25 mouse cellular contexts compared by ENCODE assay signal in genomic region chr12:106763552-106763951, GRCm38 (mm10).
DNase-seq lines count a peak whose midpoint lies in the region; ATAC-seq and TF ChIP-seq lines count a peak whose summit lies in the region.
"Had no signal": no experiment of that assay in that cellular context is flagged by ENCODE, and none has a peak within 500 bp of the region (broad histone marks: within the 10 kb centered on the region; RNA-seq: fewer than 3 reads in every experiment).

No protein-coding gene starts in this region.

- H3K79me2 ChIP-seq in CH12.LX (replicated peaks; ENCODE audit: control insufficient read depth, extremely low read depth, insufficient read depth, poor library complexity, severe bottlenecking) (no peaks in the 10 kb centered on the region), MEL (ENCODE audit: control insufficient read depth, insufficient read depth, low read length, poor library complexity) (no peaks in the 10 kb centered on the region)

- dilution Hi-C loops in CH12.LX (cut with MboI; ENCODE audit: extremely low pct_ligation_motif_present, extremely low pct_unique_long_range_greater_than_20kb, low sequenced_read_pairs) = no loop called here

- in situ Hi-C loops in CH12.LX (cut with MboI; ENCODE audit: low pct_ligation_motif_present, low pct_unique_long_range_greater_than_20kb, low sequenced_read_pairs) (no loop called here), ES-E14 (cut with MboI; ENCODE audit: low sequenced_read_pairs in 2 of 2, unreplicated experiment in 2 of 2) (no loop called here)

- H3K4me1 ChIP-seq in megakaryocyte, embryonic 14.5 days = no peaks in the 10 kb centered on the region
- H3K4me1 ChIP-seq in CH12.LX (ENCODE audit: control insufficient read depth in 1 of 2, insufficient read depth in 2 of 2) (no peaks in the 10 kb centered on the region), ES-E14 (ENCODE audit: control insufficient read depth in 2 of 2, insufficient read depth in 2 of 2, low read length in 2 of 2, poor library complexity in 1 of 2) (no peaks in the 10 kb centered on the region), MEL (ENCODE audit: control insufficient read depth in 1 of 2, insufficient read depth in 2 of 2, low read length in 2 of 2) (no peaks in the 10 kb centered on the region)
- H3K4me1 ChIP-seq in liver, embryonic 11.5 days (replicated peaks; ENCODE audit: control insufficient read depth, insufficient read depth, low read length) = no peaks in the 10 kb centered on the region

- 78% methylated on average over 7 of the region's 7 CpGs for WGBS in liver, embryonic 11.5 days

- no peaks in the 10 kb centered on the region for H3K27me3 ChIP-seq in megakaryocyte, embryonic 14.5 days (replicated peaks)
- H3K27me3 ChIP-seq in CH12.LX (replicated peaks) (no peaks in the 10 kb centered on the region), MEL (ENCODE audit: control insufficient read depth in 1 of 2, insufficient read depth in 2 of 2, low read length in 2 of 2) (no peaks in the 10 kb centered on the region)
- H3K27me3 ChIP-seq in liver, embryonic 11.5 days (replicated peaks; ENCODE audit: control insufficient read depth, insufficient read depth, low read length) = no peaks in the 10 kb centered on the region
- H3K27me3 ChIP-seq: Patski had no signal

- no peak overlapping the region for H3K27ac ChIP-seq in CH12.LX (ENCODE audit: insufficient read depth, low read depth)
- no peak overlapping the region for H3K27ac ChIP-seq in ES-E14 (ENCODE audit: insufficient read depth, low read depth, low read length, poor library complexity, severe bottlenecking)
- H3K27ac ChIP-seq in MEL (ENCODE audit: control insufficient read depth, low read depth, low read length) = no peak overlapping the region
- no peak overlapping the region for H3K27ac ChIP-seq in liver, embryonic 11.5 days (ENCODE audit: low read depth, low read length)

- no peak for ATAC-seq in megakaryocyte, adult 5-6 weeks (ENCODE audit: poor library complexity, severe bottlenecking)
- no peak for ATAC-seq in liver, embryonic 11.5 days (replicated peaks; ENCODE audit: low FRiP score)
- no peak for ATAC-seq in cerebellum, adult (ENCODE audit: insufficient number of reproducible peaks, low FRiP score, low TSS enrichment)
- ATAC-seq: activated CD4-positive, CD25-positive, alpha-beta regulatory T cell, adult 4 months; CD4-positive, CD25-positive, alpha-beta regulatory T cell, adult 4 months; Patski had no signal

- DNase-seq in CH12.LX (ENCODE audit: extremely low read depth) (no peak), ES-E14 (ENCODE audit: low read depth, low spot score) (no peak), MEL (ENCODE audit: low read depth, low spot score) (no peak)
- no peak for DNase-seq in liver, embryonic 11.5 days (ENCODE audit: low spot score)
- no peak for DNase-seq in testis, postnatal 14 days (ENCODE audit: low spot score)
- DNase-seq: adrenal gland, adult 2 months; adrenal gland, adult 8-10 months; adrenal gland, postnatal 10 days; adrenal gland, postnatal 14 days; adrenal gland, postnatal 25 days; adrenal gland, postnatal 36 days; B cell, adult 2 months; cerebellum, adult 11 months; cerebellum, adult 11-12 months; cerebellum, adult 18-20 months; cerebellum, adult 2 months; cerebellum, adult 8-10 months; cerebellum, adult 9-10 months had no signal

- TF ChIP-seq RAD21 in CH12.LX (IDR thresholded peaks at IDR 0.05; ENCODE audit: low read depth, low read length) (no peak), MEL (IDR thresholded peaks at IDR 0.05; ENCODE audit: low read depth, low read length) (no peak)

- no peak overlapping the region for H3K4me2 ChIP-seq in CH12.LX (ENCODE audit: insufficient read depth, low read depth, poor library complexity, severe bottlenecking)
- H3K4me2 ChIP-seq in liver, embryonic 11.5 days = no peak overlapping the region

- peaks cover 44% of the 10 kb centered on the region for H3K9me3 ChIP-seq in megakaryocyte, embryonic 14.5 days
- H3K9me3 ChIP-seq in CH12.LX (replicated peaks; ENCODE audit: low read length) = peaks cover 61% of the 10 kb centered on the region
- H3K9me3 ChIP-seq in ES-E14 (ENCODE audit: control insufficient read depth, insufficient read depth, low read depth, low read length) = no peaks in the 10 kb centered on the region
- no peaks in the 10 kb centered on the region for H3K9me3 ChIP-seq in MEL (replicated peaks; ENCODE audit: insufficient read depth, low read length)
- H3K9me3 ChIP-seq in liver, embryonic 11.5 days (ENCODE audit: control insufficient read depth, low read length) = no peaks in the 10 kb centered on the region

- no peaks in the 10 kb centered on the region for H3K36me3 ChIP-seq in megakaryocyte, embryonic 14.5 days (replicated peaks; ENCODE audit: low read length)
- H3K36me3 ChIP-seq in CH12.LX (replicated peaks in 1 of 2; ENCODE audit: control insufficient read depth in 1 of 2, insufficient read depth in 1 of 2, low read length in 1 of 2) (no peaks in the 10 kb centered on the region), ES-E14 (ENCODE audit: control insufficient read depth, insufficient read depth, low read length, poor library complexity, severe bottlenecking) (no peaks in the 10 kb centered on the region), MEL (ENCODE audit: control insufficient read depth in 1 of 2, insufficient read depth in 2 of 2, low read length in 2 of 2) (no peaks in the 10 kb centered on the region)
- H3K36me3 ChIP-seq in liver, embryonic 11.5 days (ENCODE audit: control insufficient read depth, insufficient read depth, low read length) = no peaks in the 10 kb centered on the region
- H3K36me3 ChIP-seq: G1E had no signal

- peak overlapping the region; percentile 5 for H3K4me3 ChIP-seq in megakaryocyte, embryonic 14.5 days (replicated peaks)
- no peak overlapping the region for H3K4me3 ChIP-seq in CH12.LX (replicated peaks in 1 of 3; ENCODE audit: low read depth in 2 of 3, low read length in 2 of 3, poor library complexity in 1 of 3)
- H3K4me3 ChIP-seq in ES-E14 (ENCODE audit: insufficient read depth in 1 of 2, low read depth in 1 of 2, low read length in 2 of 2, poor library complexity in 1 of 2, severe bottlenecking in 1 of 2) = no peak overlapping the region
- H3K4me3 ChIP-seq in MEL (ENCODE audit: control insufficient read depth in 1 of 2, insufficient read depth in 1 of 2, low read depth in 2 of 2, low read length in 2 of 2) = no peak overlapping the region
- H3K4me3 ChIP-seq in liver, embryonic 11.5 days (ENCODE audit: low read depth, low read length) = no peak overlapping the region

- no peak overlapping the region for H3K9ac ChIP-seq in CH12.LX (ENCODE audit: insufficient read depth, low read depth)
- H3K9ac ChIP-seq in ES-E14 (ENCODE audit: insufficient read depth, low read depth, low read length, poor library complexity, severe bottlenecking) = no peak overlapping the region
- H3K9ac ChIP-seq in MEL (ENCODE audit: control insufficient read depth, low read depth, low read length, poor library complexity, severe bottlenecking) = no peak overlapping the region
- H3K9ac ChIP-seq in liver, embryonic 11.5 days (ENCODE audit: low read depth, low read length) = no peak overlapping the region

- TF ChIP-seq POLR2A in CH12.LX (IDR thresholded peaks at IDR 0.05; ENCODE audit: low read depth, low read length) = no peak
- no peak for TF ChIP-seq POLR2A in MEL (IDR thresholded peaks at IDR 0.05; ENCODE audit: control insufficient read depth in 1 of 2, insufficient read depth in 1 of 2, low read depth in 1 of 2, low read length in 2 of 2, poor library complexity in 1 of 2)

- TF ChIP-seq CTCF in CH12.LX (conservative IDR thresholded peaks at IDR 0.05 in 1 of 2, IDR thresholded peaks at IDR 0.05 in 1 of 2; ENCODE audit: low read depth in 2 of 2, low read length in 2 of 2) = no peak
- TF ChIP-seq CTCF in MEL (IDR thresholded peaks at IDR 0.05 in 2 of 3, conservative IDR thresholded peaks at IDR 0.05 in 1 of 3; ENCODE audit: control insufficient read depth in 1 of 3, insufficient read depth in 1 of 3, low read depth in 2 of 3, low read length in 3 of 3, poor library complexity in 1 of 3, severe bottlenecking in 1 of 3) = no peak

- TF ChIP-seq EP300 in CH12.LX (IDR thresholded peaks at IDR 0.05; ENCODE audit: low read length) = no peak
- no peak for TF ChIP-seq EP300 in MEL (IDR thresholded peaks at IDR 0.05; ENCODE audit: low read depth in 1 of 2, low read length in 2 of 2)

TF ChIP-seq in CH12.LX, 34 proteins besides CTCF, POLR2A, EP300 and RAD21:
- TF ChIP-seq E2F4 (IDR thresholded peaks at IDR 0.05; ENCODE audit: insufficient replicate concordance, low read depth, low read length) (no peak), UBTF (IDR thresholded peaks at IDR 0.05; ENCODE audit: low read depth, low read length) (no peak), MEF2A (IDR thresholded peaks at IDR 0.05; ENCODE audit: borderline replicate concordance, low read depth, low read length) (no peak), MAFK (IDR thresholded peaks at IDR 0.05; ENCODE audit: insufficient replicate concordance, low read length) (0 out of 2 replicates have a peak, but pooled peaks have one; percentile 66), NELFE (IDR thresholded peaks at IDR 0.05; ENCODE audit: low read depth, low read length) (no peak), PAX5 (IDR thresholded peaks at IDR 0.05; ENCODE audit: low read length) (no peak), ELF1 (IDR thresholded peaks at IDR 0.05; ENCODE audit: low read depth, low read length) (no peak)

TF ChIP-seq in ES-E14, 5 proteins besides CTCF, POLR2A, EP300 and RAD21:
- TF ChIP-seq CHD2 (IDR thresholded peaks at IDR 0.05; ENCODE audit: low read depth, low read length) (no peak), MAFK (IDR thresholded peaks at IDR 0.05; ENCODE audit: insufficient read depth, low read depth, low read length) (peak; percentile 92), ZC3H11A (IDR thresholded peaks at IDR 0.05; ENCODE audit: borderline replicate concordance, low read depth, low read length) (no peak)

TF ChIP-seq in MEL, 35 proteins besides CTCF, POLR2A, EP300 and RAD21:
- TF ChIP-seq MAFK (IDR thresholded peaks at IDR 0.05; ENCODE audit: borderline replicate concordance, low read depth, low read length) = peak; percentile 27; the same call in 1 of the 2 replicates
- no peak for TF ChIP-seq JUND (IDR thresholded peaks at IDR 0.05; ENCODE audit: low read depth, low read length)
